16 mouse cellular contexts compared by ENCODE assay signal in the genomic region with DNA sequence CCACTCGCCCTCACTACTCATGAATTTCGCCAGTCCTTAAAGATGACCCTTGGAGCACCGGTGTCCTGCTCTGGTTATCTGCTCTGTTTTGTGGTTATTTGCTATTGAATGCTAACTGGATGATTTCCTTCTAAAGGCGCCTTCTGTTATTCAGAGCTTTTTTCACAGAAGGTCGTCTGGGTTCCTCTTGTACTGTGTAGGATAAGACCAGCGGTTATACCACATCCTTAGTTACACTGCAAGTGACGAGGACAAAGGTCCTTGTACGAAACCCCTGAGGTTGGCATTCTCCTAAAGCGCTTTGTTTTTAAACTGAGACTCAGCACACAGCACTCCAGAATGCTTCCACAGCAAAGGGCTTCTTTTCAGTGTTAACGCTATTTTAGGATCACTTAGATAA.
DNase-seq lines count a peak whose midpoint lies in the region; ATAC-seq lines count a peak whose summit lies in the region.
"Had no signal": no experiment of that assay in that cellular context is flagged by ENCODE, and none has a peak within 500 bp of the region (broad histone marks: within the 10 kb centered on the region; RNA-seq: fewer than 3 reads in every experiment).

No protein-coding gene starts in this region.

- peak; percentile 46 for ATAC-seq in heart, embryonic 16.5 days (replicated peaks; ENCODE audit: extremely low read depth, insufficient read depth, low FRiP score)
- ATAC-seq in inflammation-experienced regulatory T-cells, adult 6 months, result peak; percentile 59
- ATAC-seq: Patski had no signal

- H3K27ac ChIP-seq in heart, embryonic 16.5 days (ENCODE audit: low read length), result peak overlapping the region; percentile 84
- H3K27ac ChIP-seq: forebrain, embryonic 12.5 days; kidney, embryonic 15.5 days; limb, embryonic 12.5 days; neural tube, embryonic 13.5 days had no signal

- H3K4me3 ChIP-seq in heart, embryonic 16.5 days (ENCODE audit: low read length), result no peak overlapping the region
- H3K4me3 ChIP-seq: forebrain, embryonic 12.5 days; kidney, embryonic 15.5 days; limb, embryonic 12.5 days; neural tube, embryonic 13.5 days had no signal

- H3K4me2 ChIP-seq in heart, embryonic 16.5 days (ENCODE audit: low read depth, low read length), result peak overlapping the region; percentile 16; the same call in 1 of the 2 replicates
- H3K4me2 ChIP-seq: forebrain, embryonic 12.5 days; kidney, embryonic 15.5 days; limb, embryonic 12.5 days; lung, embryonic 14.5 days; neural tube, embryonic 13.5 days had no signal

- peaks cover 29% of the 10 kb centered on the region for H3K36me3 ChIP-seq in heart, embryonic 16.5 days (ENCODE audit: control insufficient read depth, insufficient read depth)

- peaks cover 44% of the 10 kb centered on the region for H3K4me1 ChIP-seq in heart, embryonic 16.5 days (ENCODE audit: control insufficient read depth, insufficient read depth, low read length)
- H3K4me1 ChIP-seq: forebrain, embryonic 12.5 days; limb, embryonic 12.5 days; neural tube, embryonic 13.5 days had no signal

- peak overlapping the region; percentile 28; the same call in 1 of the 2 replicates for H3K9ac ChIP-seq in heart, embryonic 16.5 days (ENCODE audit: low read length)
- H3K9ac ChIP-seq: forebrain, embryonic 12.5 days; kidney, embryonic 15.5 days; limb, embryonic 12.5 days; lung, embryonic 14.5 days; neural tube, embryonic 13.5 days had no signal

- no peaks in the 10 kb centered on the region for H3K9me3 ChIP-seq in heart, embryonic 16.5 days (replicated peaks; ENCODE audit: control insufficient read depth, low read length)
- H3K9me3 ChIP-seq: forebrain, embryonic 12.5 days; kidney, embryonic 15.5 days; limb, embryonic 12.5 days; neural tube, embryonic 13.5 days had no signal

- no peak for DNase-seq in heart, adult 18-20 months
- peak; percentile 66 for DNase-seq in 416B (ENCODE audit: low read depth)
- DNase-seq in CD4-positive, CD25-positive, alpha-beta regulatory T cell, adult 2 months (ENCODE audit: low read depth, low spot score), result peak; percentile 52
- DNase-seq in B cell, adult 2 months, result no peak
- no peak for DNase-seq in urinary bladder, postnatal 10 days (ENCODE audit: low spot score)
- DNase-seq in adrenal gland, adult 18-20 months (ENCODE audit: low spot score in 2 of 2), result no peak
- DNase-seq: adrenal gland, adult 2 months; cerebellum, adult 11-12 months; lung, embryonic 14.5 days had no signal

- no peaks in the 10 kb centered on the region for H3K27me3 ChIP-seq in heart, embryonic 16.5 days (ENCODE audit: control insufficient read depth, insufficient read depth, low read length)
- H3K27me3 ChIP-seq: forebrain, embryonic 12.5 days; kidney, embryonic 15.5 days; limb, embryonic 12.5 days; neural tube, embryonic 13.5 days; Patski had no signal

- WGBS in heart, embryonic 16.5 days, result 39% methylated on average over 10 of the region's 10 CpGs

Comparison
In these comparisons a context has a peak if more than half of its experiments do, and no peak if none do; other contexts are left out.
1. DNase-seq: peak in 416B (single experiment) and CD4-positive, CD25-positive, alpha-beta regulatory T cell, adult 2 months (single experiment); none in heart, adult 18-20 months (0 of 2), B cell, adult 2 months (0 of 2), urinary bladder, postnatal 10 days (single experiment) and adrenal gland, adult 18-20 months (0 of 2).